Mouse (Mus musculus) cerebellum, adult 2 months (tissue): ENCODE data around the gene Ccdc81. TPM values are rescaled to one million over a fixed set of nuclear protein-coding genes. Genes with fewer than 3 reads are reported as not detected.
A peak's percentile ranks its signal among the peaks of the same experiment; 100 is the strongest.

Source experiments
- DNase-seq, 2 experiments: peaks; one replicate each; pipeline ENCODE4 v3.0.0; 2021
- H3K27ac ChIP-seq: fragments of 200-500 bp; 2 replicates; pipeline ENCODE4 v1.5.1; 2012; ENCODE audit warnings: low read length, control low read depth, inconsistent platforms; ENCODE audit not compliant: insufficient read depth
- H3K27me3 ChIP-seq: fragments of 200-500 bp; 2 replicates; pipeline ENCODE4 v1.6.1; 2012; ENCODE audit warnings: inconsistent platforms, mild to moderate bottlenecking, low read length, moderate library complexity; ENCODE audit not compliant: control insufficient read depth, insufficient read depth
- H3K4me1 ChIP-seq: fragments of 200-500 bp; 2 replicates; pipeline ENCODE4 v1.6.1; 2011; ENCODE audit warnings: low read length; ENCODE audit not compliant: control insufficient read depth, insufficient read depth
- H3K4me3 ChIP-seq: fragments of 200-500 bp; replicated peaks from 2 replicates; pipeline ENCODE3; 2011; ENCODE audit warnings: mild to moderate bottlenecking, low read depth, low read length, control low read depth; ENCODE audit not compliant: insufficient read depth
- CTCF ChIP-seq: fragments of 200-500 bp; IDR thresholded peaks from 2 replicates; pipeline ENCODE4 v1.5.1; 2011; ENCODE audit warnings: low read depth, mild to moderate bottlenecking, control low read depth, low read length, moderate library complexity, borderline replicate concordance; ENCODE audit not compliant: insufficient read depth
- POLR2A ChIP-seq: fragments of 200-500 bp; IDR thresholded peaks from 2 replicates; pipeline ENCODE4 v1.6.1; 2011; ENCODE audit warnings: low read length, control low read depth, borderline replicate concordance; ENCODE audit not compliant: insufficient read depth
- WGBS: fragments of 180-500 bp; shearing (Covaris S2); methylation state at CpG from one replicate; pipeline ENCODE4 v1.1.7; 2018; 5-methylcytosine and 5-hydroxymethylcytosine counted together
- polyA plus RNA-seq: library from polyadenylated mRNA; depleted of rRNA; stranded (reverse); fragments of >200 nt; gene quantifications from 2 replicates; pipeline ENCODE4 v1.2.3, GENCODE M21; 2012; rRNA removed

Ccdc81 gene
- polyA plus RNA-seq = 0.90 and 1.2 TPM in 2 replicates

- DNase-seq = no peak
- no peak within 1 kb of the TSS for H3K4me3 ChIP-seq
- TF ChIP-seq CTCF (no peak), POLR2A (no peak)
- H3K4me1 ChIP-seq = no peaks in the 10 kb centered on the region
- 38% methylated on average over 22 of the region's 22 CpGs for WGBS
- no peak within 1 kb of the TSS for H3K27ac ChIP-seq
- H3K27me3 ChIP-seq = no peaks in the 10 kb centered on the region
Measured at GRCm38 (mm10) chr7:89903442-89904343, at the start of gene Ccdc81. Gene Ccdc81 (minus strand): TSS chr7:89903629.

- no peak overlapping the region for H3K27ac ChIP-seq
- H3K4me1 ChIP-seq = no peaks in the 10 kb centered on the region; the same call in 1 of the 2 replicates
- no peak overlapping the region for H3K4me3 ChIP-seq
- no peak for TF ChIP-seq CTCF
- TF ChIP-seq POLR2A = no peak
- DNase-seq = no peak
- 88% methylated on average over 4 of the region's 4 CpGs for WGBS
- no peaks in the 10 kb centered on the region for H3K27me3 ChIP-seq
Measured at GRCm38 (mm10) chr7:89949403-89949802, 46.0 kb upstream of the Ccdc81 start.

DNA sequence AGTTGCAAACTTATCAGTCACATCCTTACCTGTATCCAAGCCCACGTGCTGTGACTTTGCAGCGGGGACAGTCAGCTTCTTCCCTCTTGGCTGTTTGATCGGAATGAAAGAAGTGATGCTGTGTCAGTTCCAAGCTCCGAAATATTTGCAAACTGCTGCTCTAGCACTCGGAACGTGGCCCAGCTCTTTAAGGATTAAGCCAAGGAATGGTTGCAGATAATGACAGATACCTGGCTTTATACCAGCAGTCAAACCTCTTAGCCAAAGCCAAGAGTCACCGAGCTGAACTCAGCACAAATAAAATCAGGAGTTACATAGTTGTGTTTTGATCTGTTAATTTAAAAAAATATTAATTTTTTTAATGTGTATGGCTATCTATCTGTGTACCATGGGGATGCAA, 44.6 kb upstream of the Ccdc81 start:
- TF ChIP-seq CTCF (no peak), POLR2A (no peak)
- H3K27ac ChIP-seq = no peak overlapping the region
- H3K27me3 ChIP-seq = no peaks in the 10 kb centered on the region
- peak in 1 of 2 experiments; percentile 22 for DNase-seq
- WGBS = 11% methylated on average over 7 of the region's 7 CpGs
- H3K4me1 ChIP-seq = no peaks in the 10 kb centered on the region; the same call in 1 of the 2 replicates
- no peak overlapping the region for H3K4me3 ChIP-seq

GRCm38 (mm10) chr7:89940571-89941463, 37.4 kb upstream of the Ccdc81 start, which contains the start of gene Hikeshi:
Gene Hikeshi (minus strand): TSS chr7:89941204.
- under 1% methylated on average over 45 of the region's 45 CpGs for WGBS
- DNase-seq = peak; percentile 89 to 95
- no peak for TF ChIP-seq CTCF
- TF ChIP-seq POLR2A = peak; percentile 51; the same call in 1 of the 2 replicates
- peak within 1 kb of the TSS; percentile 73 for H3K4me3 ChIP-seq
- peaks cover 3% of the 10 kb centered on the region; the same call in 1 of the 2 replicates for H3K4me1 ChIP-seq
- H3K27me3 ChIP-seq = no peaks in the 10 kb centered on the region
- 0 out of 2 replicates have a peak within 1 kb of the TSS, but pooled peaks have one; percentile 2 for H3K27ac ChIP-seq

GRCm38 (mm10) chr7:89939497-89940353, 36.3 kb upstream of the Ccdc81 start:
- H3K27ac ChIP-seq = no peak overlapping the region

DNA sequence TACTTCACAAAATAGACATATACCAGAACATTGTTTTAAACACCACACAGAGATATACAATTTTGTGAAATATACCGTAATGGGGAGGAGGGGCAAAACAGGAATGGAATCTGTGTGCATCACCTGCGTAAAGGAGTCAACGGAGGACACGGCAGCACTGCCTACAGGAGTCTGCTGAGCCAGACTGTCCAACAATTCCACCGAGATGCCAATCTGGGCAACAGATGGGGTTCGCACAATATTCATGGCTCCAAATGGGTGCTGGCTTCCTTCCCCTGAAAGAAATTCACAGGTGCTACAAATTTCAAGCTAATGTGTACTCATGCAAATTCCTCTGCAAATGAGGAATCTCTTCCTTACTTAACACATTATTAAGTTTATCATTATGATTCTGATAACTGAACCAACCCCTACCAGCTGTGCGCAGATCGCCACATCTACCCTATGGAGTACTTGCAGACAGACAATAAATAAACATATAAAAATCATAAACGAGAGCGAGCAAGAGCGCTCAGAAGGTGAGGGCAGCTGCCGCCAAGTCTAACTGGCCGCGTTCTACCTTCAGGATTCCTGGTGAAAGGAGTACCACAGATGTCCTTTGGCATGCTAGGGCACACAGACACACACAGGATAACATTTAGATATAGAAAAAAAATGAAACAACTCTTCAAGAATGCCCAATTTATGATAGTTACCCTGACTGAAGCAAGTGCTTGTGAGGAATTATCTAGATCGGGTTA, 20.2 kb upstream of the Ccdc81 start:
- no peaks in the 10 kb centered on the region for H3K27me3 ChIP-seq
- 16% methylated on average over 15 of the region's 15 CpGs for WGBS
- H3K27ac ChIP-seq = no peak overlapping the region
- DNase-seq = peak; percentile 80 to 91
- peaks cover 5% of the 10 kb centered on the region; the same call in 1 of the 2 replicates for H3K4me1 ChIP-seq
- peak overlapping the region; percentile 8 for H3K4me3 ChIP-seq
- TF ChIP-seq CTCF (no peak), POLR2A (no peak)

More at GRCm38 (mm10) chr7:89939497-89940353, 36.3 kb upstream of the Ccdc81 start:
- H3K4me3 ChIP-seq = peak overlapping the region; percentile 49
- DNase-seq = no peak
- 32% methylated on average over 15 of the region's 15 CpGs for WGBS
- peaks cover 3% of the 10 kb centered on the region; the same call in 1 of the 2 replicates for H3K4me1 ChIP-seq
- H3K27me3 ChIP-seq = no peaks in the 10 kb centered on the region
- TF ChIP-seq CTCF (no peak), POLR2A (no peak)
